Mouse (Mus musculus) limb, embryonic 14.5 days (tissue): ENCODE results near the gene Dscam. TPM values are rescaled to one million over a fixed set of nuclear protein-coding genes. Genes with fewer than 3 reads are reported as not detected.

Source experiments
- ATAC-seq: fragments of 200-750 bp; cut with Nextera tagmentation; 2 replicates; pipeline ENCODE4 v1.8.0; 2017; ENCODE audit warnings: low read depth, moderate number of reproducible peaks, moderate TSS enrichment; ENCODE audit not compliant: low FRiP score
- DNase-seq: peaks from one replicate; pipeline ENCODE4 v3.0.0-alpha.2; 2015; ENCODE audit warnings: low spot score
- H3K27ac ChIP-seq: fragments of 300-500 bp; sonication (generic); replicated peaks from 2 replicates; pipeline ENCODE4 v1.5.1; 2014; ENCODE audit warnings: low read depth, mild to moderate bottlenecking, low read length, moderate library complexity, mixed read lengths
- H3K27me3 ChIP-seq: fragments of 300-500 bp; sonication (generic); 2 replicates; pipeline ENCODE4 v1.6.1; 2014; ENCODE audit warnings: low read length, mixed read lengths; ENCODE audit not compliant: control insufficient read depth, insufficient read depth
- H3K36me3 ChIP-seq: fragments of 300-500 bp; sonication (generic); 2 replicates; pipeline ENCODE4 v1.6.1; 2014; ENCODE audit warnings: mild to moderate bottlenecking, low read length, moderate library complexity, mixed read lengths; ENCODE audit not compliant: control insufficient read depth, insufficient read depth
- H3K4me1 ChIP-seq: fragments of 300-500 bp; sonication (generic); 2 replicates; pipeline ENCODE4 v1.6.1; 2014; ENCODE audit warnings: antibody characterized with exemption, low read length, mixed read lengths; ENCODE audit not compliant: control insufficient read depth, insufficient read depth
- H3K4me2 ChIP-seq: fragments of 300-500 bp; sonication (generic); replicated peaks from 2 replicates; pipeline ENCODE4 v1.6.1; 2014; ENCODE audit warnings: low read depth, mild to moderate bottlenecking, low read length, moderate library complexity; ENCODE audit not compliant: severe bottlenecking
- H3K4me3 ChIP-seq: fragments of 300-500 bp; sonication (generic); replicated peaks from 2 replicates; pipeline ENCODE4 v1.5.1; 2014; ENCODE audit warnings: low read length
- H3K9ac ChIP-seq: fragments of 300-500 bp; sonication (generic); 2 replicates; pipeline ENCODE4 v1.6.1; 2014; ENCODE audit warnings: mild to moderate bottlenecking, low read depth, low read length, moderate library complexity; ENCODE audit not compliant: severe bottlenecking
- H3K9me3 ChIP-seq: fragments of 300-500 bp; sonication (generic); 2 replicates; pipeline ENCODE4 v1.6.1; 2016; ENCODE audit warnings: low read length; ENCODE audit not compliant: control insufficient read depth
- POLR2A ChIP-seq: fragments of 200-500 bp; IDR thresholded peaks from 2 replicates; pipeline ENCODE4 v1.8.0; 2012; ENCODE audit warnings: inconsistent platforms, mild to moderate bottlenecking, moderate library complexity, borderline replicate concordance; ENCODE audit not compliant: insufficient read depth, insufficient read length; ENCODE audit errors: extremely low read depth
- WGBS: fragments of 180-500 bp; shearing (Covaris S2); extraction: QIAGEN DNeasy Blood & Tissue Kit; methylation state at CpG from one replicate; pipeline ENCODE4 v1.1.7; 2014; 5-methylcytosine and 5-hydroxymethylcytosine counted together
- polyA plus RNA-seq, 2 experiments: library from polyadenylated mRNA; depleted of rRNA in 1 of 2; stranded (reverse) in 1 of 2; unstranded in 1 of 2; fragments of >200 nt; fragmentation: Nextera tagmentation in 1 of 2; extraction: Ambion mirVana in 1 of 2; gene quantifications; 2 replicates each; pipeline versions ENCODE4 v1.2.1 to v1.2.3; 2012 to 2014

The Dscam gene
- polyA plus RNA-seq, 2 experiments, result 0.17 to 0.20 TPM

DNA sequence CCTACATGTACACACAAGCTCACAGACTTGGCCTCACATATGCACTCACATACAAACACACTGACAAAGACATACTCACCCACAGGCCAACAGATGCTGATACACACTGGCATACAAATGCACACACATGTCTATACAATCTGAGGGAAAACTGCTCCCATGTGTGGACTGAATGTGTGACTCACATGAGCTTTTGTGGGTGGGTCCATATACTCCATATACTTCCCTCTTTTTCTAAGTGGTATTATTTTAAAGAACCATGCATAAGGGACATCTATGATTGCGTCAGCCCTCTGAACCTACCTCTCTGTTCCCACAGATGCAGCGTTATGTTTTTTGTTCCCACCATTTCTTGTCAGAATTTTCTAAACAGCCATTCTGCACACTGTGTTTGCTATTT, 453.9 kb downstream of the Dscam start:
- Histone ChIP-seq H3K4me3 (no peak overlapping the region), H3K9me3 (no peaks in the 10 kb centered on the region), H3K4me1 (no peaks in the 10 kb centered on the region), H3K9ac (no peak overlapping the region), H3K36me3 (no peaks in the 10 kb centered on the region), H3K27me3 (no peaks in the 10 kb centered on the region), H3K4me2 (no peak overlapping the region), H3K27ac (no peak overlapping the region)
- TF ChIP-seq POLR2A, result no peak
- WGBS, result 95% methylated on average over 2 of the region's 2 CpGs
- ATAC-seq (no peak), DNase-seq (no peak)

DNA sequence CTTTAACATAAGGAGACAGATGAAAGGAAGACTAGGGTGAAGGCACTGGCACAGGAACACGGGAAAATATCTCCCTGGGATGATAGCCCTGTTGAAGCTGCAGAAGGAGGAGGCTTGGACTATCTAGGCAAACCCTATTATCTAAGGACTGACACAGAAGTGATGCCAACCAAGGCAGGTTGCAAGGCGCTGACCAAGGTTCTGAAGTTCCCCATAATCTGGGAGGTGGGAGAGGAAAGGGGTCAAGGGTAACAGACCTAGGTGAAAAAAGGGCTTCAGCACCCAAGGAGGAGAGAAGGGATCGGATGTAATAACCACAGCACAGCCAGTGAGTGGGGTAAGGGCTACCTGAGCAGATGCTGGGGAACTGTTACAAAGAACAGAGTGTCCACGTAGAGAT, 458.6 kb downstream of the Dscam start:
- ATAC-seq (no peak), DNase-seq (no peak)
- H3K4me3 ChIP-seq, result no peak overlapping the region
- no peaks in the 10 kb centered on the region for H3K36me3 ChIP-seq
- no peak overlapping the region for H3K4me2 ChIP-seq
- H3K9me3 ChIP-seq, result no peaks in the 10 kb centered on the region
- WGBS, result 51% methylated on average over 4 of the region's 4 CpGs
- H3K4me1 ChIP-seq, result no peaks in the 10 kb centered on the region
- H3K9ac ChIP-seq, result no peak overlapping the region
- H3K27ac ChIP-seq, result no peak overlapping the region
- H3K27me3 ChIP-seq, result no peaks in the 10 kb centered on the region
- no peak for TF ChIP-seq POLR2A

- H3K4me2 ChIP-seq, result no peak overlapping the region
- ATAC-seq (no peak), DNase-seq (no peak)
- H3K27ac ChIP-seq, result no peak overlapping the region
- H3K4me3 ChIP-seq, result no peak overlapping the region
- no peaks in the 10 kb centered on the region for H3K4me1 ChIP-seq
- no peak overlapping the region for H3K9ac ChIP-seq
- no peak for TF ChIP-seq POLR2A
- H3K27me3 ChIP-seq, result no peaks in the 10 kb centered on the region
- no peaks in the 10 kb centered on the region for H3K36me3 ChIP-seq
- WGBS, result 81% methylated on average over 3 of the region's 3 CpGs
- no peaks in the 10 kb centered on the region for H3K9me3 ChIP-seq
Observed at GRCm38 (mm10) chr16:96700551-96700950, 470.0 kb downstream of the Dscam start.

- 83% methylated on average over 4 of the region's 4 CpGs for WGBS
- DNase-seq, result no peak
- Histone ChIP-seq H3K4me3 (no peak overlapping the region), H3K36me3 (no peaks in the 10 kb centered on the region), H3K4me1 (no peaks in the 10 kb centered on the region), H3K27me3 (no peaks in the 10 kb centered on the region), H3K9ac (no peak overlapping the region), H3K9me3 (no peaks in the 10 kb centered on the region), H3K4me2 (no peak overlapping the region), H3K27ac (no peak overlapping the region)
- no peak for TF ChIP-seq POLR2A
- no peak for ATAC-seq
Observed at GRCm38 (mm10) chr16:96695882-96696281, 474.7 kb downstream of the Dscam start.

- H3K36me3 ChIP-seq, result no peaks in the 10 kb centered on the region
- no peak overlapping the region for H3K9ac ChIP-seq
- TF ChIP-seq POLR2A, result no peak
- no peak for DNase-seq
- H3K4me2 ChIP-seq, result no peak overlapping the region
- no peaks in the 10 kb centered on the region for H3K9me3 ChIP-seq
- no peak for ATAC-seq
- no peaks in the 10 kb centered on the region for H3K27me3 ChIP-seq
- WGBS, result 82% methylated on average over 6 of the region's 6 CpGs
- no peak overlapping the region for H3K27ac ChIP-seq
- no peak overlapping the region for H3K4me3 ChIP-seq
- no peaks in the 10 kb centered on the region for H3K4me1 ChIP-seq
Observed at GRCm38 (mm10) chr16:96691576-96691975, 479.0 kb downstream of the Dscam start.

GRCm38 (mm10) chr16:96690052-96690451, 480.5 kb downstream of the Dscam start:
- H3K4me3 ChIP-seq, result no peak overlapping the region
- DNase-seq (no peak), ATAC-seq (no peak)
- H3K9me3 ChIP-seq, result no peaks in the 10 kb centered on the region
- TF ChIP-seq POLR2A, result no peak
- no peak overlapping the region for H3K9ac ChIP-seq
- no peaks in the 10 kb centered on the region for H3K36me3 ChIP-seq
- WGBS, result 5% methylated on average over 2 of the region's 2 CpGs
- H3K27me3 ChIP-seq, result no peaks in the 10 kb centered on the region
- H3K4me1 ChIP-seq, result no peaks in the 10 kb centered on the region
- H3K27ac ChIP-seq, result no peak overlapping the region
- no peak overlapping the region for H3K4me2 ChIP-seq
